Mouse (Mus musculus) CH12.LX (cell line): ENCODE measurements around the gene Tma16.

ENCODE experiments used
- BHLHE40 ChIP-seq: IDR thresholded peaks from 2 replicates; pipeline ENCODE4 v1.6.1; 2011; ENCODE audit warnings: mild to moderate bottlenecking, low read depth, low read length, improper control_type of control experiment
- CTCF ChIP-seq, 2 experiments: IDR thresholded peaks in 1 of 2; conservative IDR thresholded peaks in 1 of 2; 2 replicates each; pipeline ENCODE4 v1.5.1; 2011 to 2012; ENCODE audit warnings: low read depth in 2 of 2, low read length in 2 of 2, improper control_type of control experiment in 1 of 2, inconsistent platforms in 1 of 2, mild to moderate bottlenecking in 1 of 2, moderate library complexity in 1 of 2
- EP300 ChIP-seq: IDR thresholded peaks from 2 replicates; pipeline ENCODE4 v1.6.1; 2011; ENCODE audit warnings: low read length, improper control_type of control experiment
- MAZ ChIP-seq: IDR thresholded peaks from 2 replicates; pipeline ENCODE4 v1.6.1; 2012; ENCODE audit warnings: low read depth, mild to moderate bottlenecking, inconsistent platforms, low read length, improper control_type of control experiment, moderate library complexity
- NRF1 ChIP-seq: IDR thresholded peaks from 2 replicates; pipeline ENCODE4 v1.6.1; 2014; ENCODE audit warnings: low read depth, mild to moderate bottlenecking, inconsistent platforms, low read length, improper control_type of control experiment, moderate library complexity
- POLR2A ChIP-seq: IDR thresholded peaks from 2 replicates; pipeline ENCODE4 v1.6.1; 2011; ENCODE audit warnings: low read depth, mild to moderate bottlenecking, improper control_type of control experiment, low read length

- TF ChIP-seq MAZ (no peak), BHLHE40 (no peak), CTCF (conservative IDR thresholded peaks at IDR 0.05 in 1 of 2, IDR thresholded peaks at IDR 0.05 in 1 of 2; ENCODE audit: low read depth in 2 of 2, low read length in 2 of 2) (peak in 1 of 2 experiments; percentile 20; a peak in 1 of 4 replicates), POLR2A (no peak), EP300 (no peak), NRF1 (no peak)
These were observed 52.8 kb downstream of the Tma16 start for GRCm38 (mm10) chr8:66433577-66433976.
